Mouse (Mus musculus): ENCODE measurements around the gene Slco1c1. TPM values are rescaled to one million over a fixed set of nuclear protein-coding genes. Genes with fewer than 3 reads are reported as not detected.

Slco1c1 gene
- 10 to 100 TPM; 73.5 to 90.5 TPM for total RNA-seq (2021)
- long read RNA-seq, experiment 1, transcript Slco1c1-201 (15 exons, 3,178 nt), result major isoform, 92 of 112 reads
- long read RNA-seq, experiment 1, partial matches to known transcripts, result 6 of 112 reads
- long read RNA-seq, experiment 1, other reads (novel, unspliced or antisense), result 13 of 112 reads
- long read RNA-seq, experiment 2, transcript Slco1c1-201 (15 exons, 3,178 nt), result major isoform, 107 of 129 reads
- long read RNA-seq, experiment 2, partial matches to known transcripts, result 11 of 129 reads
- long read RNA-seq, experiment 2, other reads (novel, unspliced or antisense), result 9 of 129 reads

GRCm38 (mm10) chr6:141523747-141524640 is at the start of gene Slco1c1:
Slco1c1 (plus strand) TSS chr6:141524368.
- peak in 1 of 2 experiments; percentile 64 for DNase-seq (ENCODE audit: low spot score in 2 of 2)

- peak in 1 of 2 experiments; percentile 26 for DNase-seq (ENCODE audit: low spot score in 2 of 2)
These were observed 49.5 kb upstream of the Slco1c1 start for GRCm38 (mm10) chr6:141474696-141475095.

- no peak for DNase-seq (ENCODE audit: low spot score in 2 of 2)
These were observed 38.7 kb upstream of the Slco1c1 start for GRCm38 (mm10) chr6:141485302-141486021.

- DNase-seq (ENCODE audit: low spot score in 2 of 2), result peak; percentile 24 to 76
These were observed 36.9 kb upstream of the Slco1c1 start for GRCm38 (mm10) chr6:141487266-141487665.

- peak; percentile 37 to 61 for DNase-seq (ENCODE audit: low spot score in 2 of 2)
These were observed 35.5 kb upstream of the Slco1c1 start for GRCm38 (mm10) chr6:141488619-141489018.

GRCm38 (mm10) chr6:141494909-141495308 is 29.3 kb upstream of the Slco1c1 start:
- no peak for DNase-seq (ENCODE audit: low spot score in 2 of 2)

- DNase-seq (ENCODE audit: low spot score in 2 of 2), result peak; percentile 9 to 72
These were observed 28.3 kb upstream of the Slco1c1 start for GRCm38 (mm10) chr6:141495634-141496418.

- DNase-seq (ENCODE audit: low spot score in 2 of 2), result no peak
These were observed 24.7 kb upstream of the Slco1c1 start for GRCm38 (mm10) chr6:141499511-141499910.

GRCm38 (mm10) chr6:141501171-141501570 is 23.0 kb upstream of the Slco1c1 start:
- no peak for DNase-seq (ENCODE audit: low spot score in 2 of 2)

GRCm38 (mm10) chr6:141522541-141522940 is 1.6 kb upstream of the Slco1c1 start:
- DNase-seq (ENCODE audit: low spot score in 2 of 2), result no peak

GRCm38 (mm10) chr6:141525787-141526186 is 1.6 kb downstream of the Slco1c1 start:
- DNase-seq (ENCODE audit: low spot score in 2 of 2), result no peak

- peak in 1 of 2 experiments; percentile 46 for DNase-seq (ENCODE audit: low spot score in 2 of 2)
These were observed 6.7 kb downstream of the Slco1c1 start for GRCm38 (mm10) chr6:141530865-141531264.

- no peak for DNase-seq (ENCODE audit: low spot score in 2 of 2)
These were observed 13.1 kb downstream of the Slco1c1 start for GRCm38 (mm10) chr6:141537298-141537697.

- no peak for DNase-seq (ENCODE audit: low spot score in 2 of 2)
These were observed 17.0 kb downstream of the Slco1c1 start for GRCm38 (mm10) chr6:141541136-141541535.

- DNase-seq (ENCODE audit: low spot score in 2 of 2), result no peak
These were observed 19.2 kb downstream of the Slco1c1 start for GRCm38 (mm10) chr6:141543344-141543743.

- no peak for DNase-seq (ENCODE audit: low spot score in 2 of 2)
These were observed 34.0 kb downstream of the Slco1c1 start for GRCm38 (mm10) chr6:141558118-141558517.

GRCm38 (mm10) chr6:141567366-141567765 is 43.2 kb downstream of the Slco1c1 start:
- no peak for DNase-seq (ENCODE audit: low spot score in 2 of 2)

- peak in 1 of 2 experiments; percentile 54 for DNase-seq (ENCODE audit: low spot score in 2 of 2)
These were observed 43.8 kb downstream of the Slco1c1 start for GRCm38 (mm10) chr6:141567852-141568558.

GRCm38 (mm10) chr6:141568559-141568946 is 44.4 kb downstream of the Slco1c1 start:
- DNase-seq (ENCODE audit: low spot score in 2 of 2), result no peak

- DNase-seq (ENCODE audit: low spot score in 2 of 2), result no peak
These were observed 52.6 kb downstream of the Slco1c1 start for GRCm38 (mm10) chr6:141576646-141577200.
